Mouse (Mus musculus) testis, adult 2 months (tissue): ENCODE results near the gene Vcam1. TPM values are rescaled to one million over a fixed set of nuclear protein-coding genes. Genes with fewer than 3 reads are reported as not detected.

ENCODE experiments used
- H3K27ac ChIP-seq: fragments of 200-500 bp; 2 replicates; pipeline ENCODE4 v1.5.1; 2012; ENCODE audit warnings: low read depth, low read length; ENCODE audit not compliant: control insufficient read depth, insufficient read depth
- H3K27me3 ChIP-seq: fragments of 200-500 bp; 2 replicates; pipeline ENCODE4 v1.6.1; 2012; ENCODE audit warnings: mild to moderate bottlenecking, low read length, moderate library complexity; ENCODE audit not compliant: control insufficient read depth, insufficient read depth
- H3K36me3 ChIP-seq: fragments of 200-500 bp; 2 replicates; pipeline ENCODE4 v1.6.1; 2012; ENCODE audit warnings: mild to moderate bottlenecking, low read length; ENCODE audit not compliant: control insufficient read depth, insufficient read depth
- H3K4me1 ChIP-seq: fragments of 200-500 bp; 2 replicates; pipeline ENCODE4 v1.6.1; 2012; ENCODE audit warnings: low read length; ENCODE audit not compliant: control insufficient read depth, insufficient read depth
- H3K4me3 ChIP-seq: fragments of 200-500 bp; 2 replicates; pipeline ENCODE4 v1.5.1; 2012; ENCODE audit warnings: low read depth, mild to moderate bottlenecking, low read length, moderate library complexity, mixed read lengths; ENCODE audit not compliant: control insufficient read depth
- CTCF ChIP-seq: fragments of 200-500 bp; IDR thresholded peaks from 2 replicates; pipeline ENCODE4 v1.5.1; 2012; ENCODE audit warnings: low read depth, mild to moderate bottlenecking, inconsistent platforms, low read length, moderate library complexity; ENCODE audit not compliant: control insufficient read depth, insufficient read depth, insufficient replicate concordance
- POLR2A ChIP-seq: fragments of 200-500 bp; IDR thresholded peaks from 2 replicates; pipeline ENCODE4 v1.6.1; 2012; ENCODE audit warnings: low read depth, mild to moderate bottlenecking, inconsistent platforms, low read length, moderate library complexity; ENCODE audit not compliant: control insufficient read depth
- polyA plus RNA-seq: library from polyadenylated mRNA; depleted of rRNA; stranded (reverse); fragments of >200 nt; gene quantifications from 2 replicates; pipeline ENCODE4 v1.2.3, GENCODE M21; 2012; rRNA removed

Gene Vcam1
- 21.9 and 39.0 TPM in 2 replicates for polyA plus RNA-seq

DNA sequence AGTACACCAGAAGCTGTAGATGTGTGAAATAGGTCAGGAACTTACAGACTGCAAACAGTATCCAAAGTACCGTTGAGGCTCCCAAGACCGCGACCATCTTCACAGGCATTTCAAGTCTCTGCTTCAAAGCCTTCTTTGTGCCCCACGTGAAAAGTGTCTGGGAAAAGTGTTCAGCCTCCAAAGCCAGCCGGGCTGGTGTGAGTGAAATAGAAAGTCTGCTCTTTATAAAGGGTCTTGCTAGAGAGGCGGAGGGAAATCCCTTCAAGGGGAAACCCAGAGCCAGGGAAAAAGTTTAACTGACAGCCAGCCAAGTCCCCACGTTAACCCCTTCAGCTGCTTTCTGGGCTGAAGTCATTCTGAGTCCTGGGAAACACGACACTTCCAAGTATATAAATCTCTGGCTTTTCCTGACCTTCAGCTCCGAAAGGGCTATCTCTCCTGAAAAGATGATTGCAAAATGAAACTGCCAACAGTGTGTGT lies at the start of gene Vcam1:
Vcam1 (minus strand) TSS at position 430 of the 480 bp plus-strand sequence.
- TF ChIP-seq CTCF (no peak), POLR2A (no peak)
- H3K36me3 ChIP-seq: no peaks in the 10 kb centered on the region
- peak within 1 kb of the TSS; percentile 62 for H3K4me3 ChIP-seq
- no peaks in the 10 kb centered on the region; the same call in 1 of the 2 replicates for H3K4me1 ChIP-seq
- no peaks in the 10 kb centered on the region for H3K27me3 ChIP-seq
- H3K27ac ChIP-seq: peak within 1 kb of the TSS; percentile 65; the same call in 1 of the 2 replicates

DNA sequence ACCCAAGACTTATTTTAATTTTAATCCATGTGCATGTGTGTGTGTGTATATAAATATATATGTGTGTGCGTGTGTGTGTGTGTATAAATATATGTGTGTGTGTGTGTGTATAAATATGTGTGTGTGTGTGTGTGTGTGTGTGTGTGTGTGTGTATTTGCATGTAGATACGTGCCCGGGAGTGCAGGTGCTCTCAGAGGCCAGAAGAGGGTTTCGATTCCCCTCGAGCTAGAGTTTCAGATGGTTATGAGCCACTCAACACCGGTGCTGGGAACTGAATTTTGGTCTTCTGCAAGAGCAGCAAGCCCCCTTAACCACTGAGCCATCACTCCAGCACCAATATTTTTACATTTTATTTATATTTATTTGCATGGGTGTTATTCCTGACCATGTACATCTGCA lies 45.6 kb upstream of the Vcam1 start:
- Histone ChIP-seq H3K36me3 (no peaks in the 10 kb centered on the region), H3K4me3 (no peak overlapping the region), H3K27ac (no peak overlapping the region), H3K4me1 (no peaks in the 10 kb centered on the region), H3K27me3 (no peaks in the 10 kb centered on the region)
- no peak for TF ChIP-seq CTCF
- no peak for TF ChIP-seq POLR2A

- no peaks in the 10 kb centered on the region for H3K36me3 ChIP-seq
- TF ChIP-seq CTCF (no peak), POLR2A (no peak)
- no peak overlapping the region for H3K27ac ChIP-seq
- no peaks in the 10 kb centered on the region for H3K27me3 ChIP-seq
- no peak overlapping the region for H3K4me3 ChIP-seq
- H3K4me1 ChIP-seq: no peaks in the 10 kb centered on the region
Measured at GRCm38 (mm10) chr3:116171461-116171860, 42.0 kb upstream of the Vcam1 start.

DNA sequence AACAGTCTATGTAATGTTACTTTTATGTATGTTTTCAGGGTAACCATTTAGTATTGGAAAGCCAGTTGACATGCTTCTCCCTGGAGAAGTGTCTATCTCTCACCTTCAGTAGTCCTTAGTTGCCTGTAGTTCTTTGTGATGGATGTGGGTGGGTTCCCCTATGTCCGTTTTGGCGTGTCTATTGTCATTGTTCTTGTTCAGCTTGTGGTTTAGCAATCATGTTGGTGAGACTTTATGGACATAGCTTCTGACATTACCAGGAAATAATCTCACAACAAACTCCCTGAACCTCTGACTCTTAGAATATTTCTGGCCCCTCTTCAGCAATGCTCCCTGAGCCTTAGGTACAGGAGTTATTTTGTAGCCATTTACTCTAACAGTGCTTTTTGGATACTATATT lies 38.6 kb upstream of the Vcam1 start:
- H3K4me3 ChIP-seq: no peak overlapping the region
- H3K36me3 ChIP-seq: no peaks in the 10 kb centered on the region
- H3K27ac ChIP-seq: no peak overlapping the region
- H3K27me3 ChIP-seq: no peaks in the 10 kb centered on the region
- TF ChIP-seq POLR2A: no peak
- no peak for TF ChIP-seq CTCF
- H3K4me1 ChIP-seq: no peaks in the 10 kb centered on the region

DNA sequence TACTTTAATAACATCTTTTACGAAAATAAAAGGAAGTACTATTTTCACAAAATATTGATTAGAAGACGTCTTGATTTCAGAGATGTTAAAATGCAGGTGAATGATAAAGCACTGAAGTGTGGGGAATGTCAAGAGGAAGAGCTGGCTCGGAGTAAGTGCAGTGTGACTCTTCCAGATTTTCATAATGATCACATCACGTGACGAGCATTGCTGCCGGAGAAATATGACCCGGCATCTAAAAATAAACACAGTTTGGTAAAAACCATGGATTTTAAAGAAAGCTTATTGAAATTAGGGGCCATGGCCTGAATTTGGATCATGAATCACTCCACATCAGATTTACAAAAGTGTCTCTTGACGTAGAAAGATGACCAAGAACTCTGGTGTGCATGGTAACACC lies 36.8 kb upstream of the Vcam1 start:
- no peaks in the 10 kb centered on the region for H3K36me3 ChIP-seq
- TF ChIP-seq CTCF (no peak), POLR2A (no peak)
- H3K4me1 ChIP-seq: no peaks in the 10 kb centered on the region
- H3K27me3 ChIP-seq: no peaks in the 10 kb centered on the region
- H3K27ac ChIP-seq: no peak overlapping the region
- H3K4me3 ChIP-seq: no peak overlapping the region

GRCm38 (mm10) chr3:116165030-116165429 lies 35.5 kb upstream of the Vcam1 start:
- Histone ChIP-seq H3K4me3 (no peak overlapping the region), H3K36me3 (no peaks in the 10 kb centered on the region), H3K4me1 (no peaks in the 10 kb centered on the region), H3K27ac (no peak overlapping the region), H3K27me3 (no peaks in the 10 kb centered on the region)
- TF ChIP-seq POLR2A (no peak), CTCF (no peak)

- Histone ChIP-seq H3K4me1 (no peaks in the 10 kb centered on the region), H3K4me3 (no peak overlapping the region), H3K27me3 (no peaks in the 10 kb centered on the region), H3K36me3 (no peaks in the 10 kb centered on the region), H3K27ac (no peak overlapping the region)
- no peak for TF ChIP-seq CTCF
Measured at GRCm38 (mm10) chr3:116163517-116163916, 34.0 kb upstream of the Vcam1 start.
